Mouse (Mus musculus): ENCODE data around the gene Celf5.

- TF ChIP-seq MAX (IDR thresholded peaks at IDR 0.05): no peak
- TF ChIP-seq CTCF (IDR thresholded peaks at IDR 0.05; ENCODE audit: control insufficient read depth, insufficient read depth, insufficient read length): no peak
- TF ChIP-seq USF1 (IDR thresholded peaks at IDR 0.05; ENCODE audit: low read depth): no peak
- no peak for TF ChIP-seq MYOD1 (IDR thresholded peaks at IDR 0.05; ENCODE audit: control insufficient read depth, insufficient read length, low read depth)
- TF ChIP-seq FOSL1 (IDR thresholded peaks at IDR 0.05; ENCODE audit: insufficient read depth, low read length, poor library complexity, severe bottlenecking): no peak
Observed at GRCm38 (mm10) chr10:81434361-81435263, 47.9 kb downstream of the Celf5 start.
